Mouse (Mus musculus): ENCODE measurements around the gene Ndufa6. TPM values are rescaled to one million over a fixed set of nuclear protein-coding genes. Genes with fewer than 3 reads are reported as not detected.

The Ndufa6 gene
- polyA plus RNA-seq, 1 experiment from 2014 or later = 290 TPM

GRCm38 (mm10) chr15:82358431-82359260 is 4.5 kb upstream of the Ndufa6 start:
- DNase-seq (ENCODE audit: low spot score, missing footprints) (no peak), ATAC-seq (ENCODE audit: low FRiP score) (no peak)
- Histone ChIP-seq H3K9ac (ENCODE audit: low read length) (no peak overlapping the region), H3K4me1 (ENCODE audit: control insufficient read depth, insufficient read depth, low read length) (peaks cover 4% of the 10 kb centered on the region; the same call in 1 of the 2 replicates), H3K27me3 (ENCODE audit: control insufficient read depth, insufficient read depth, low read length) (no peaks in the 10 kb centered on the region), H3K36me3 (ENCODE audit: control insufficient read depth, insufficient read depth, low read length) (no peaks in the 10 kb centered on the region), H3K4me2 (no peak overlapping the region), H3K27ac (ENCODE audit: low read depth, low read length) (no peak overlapping the region), H3K9me3 (ENCODE audit: control insufficient read depth, low read length) (no peaks in the 10 kb centered on the region), H3K4me3 (ENCODE audit: low read depth, low read length) (no peak overlapping the region)
- WGBS = 73% methylated on average over 22 of the region's 22 CpGs

DNA sequence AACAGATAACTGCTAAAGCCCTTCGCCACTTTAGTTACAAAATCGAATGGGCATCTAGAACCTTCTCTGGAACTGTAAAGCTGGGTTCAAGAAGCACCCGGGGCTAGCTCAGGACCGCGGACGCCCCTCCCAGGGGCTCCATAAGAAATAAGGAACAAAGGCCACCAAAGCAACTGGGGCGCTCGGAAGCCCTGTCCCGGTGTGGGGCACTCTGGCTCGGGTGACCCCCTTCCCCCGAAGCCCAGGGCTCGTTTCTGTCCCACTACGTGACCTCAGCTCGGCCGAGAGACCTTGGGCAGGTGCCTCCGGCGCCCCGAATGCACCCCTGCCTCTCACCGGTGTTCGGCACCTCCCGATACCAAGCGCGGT is 393 bp downstream of the Ndufa6 start:
- 2% methylated on average over 23 of the region's 23 CpGs for WGBS
- no peak; the same call in 1 of the 2 replicates for ATAC-seq (ENCODE audit: low FRiP score)

DNA sequence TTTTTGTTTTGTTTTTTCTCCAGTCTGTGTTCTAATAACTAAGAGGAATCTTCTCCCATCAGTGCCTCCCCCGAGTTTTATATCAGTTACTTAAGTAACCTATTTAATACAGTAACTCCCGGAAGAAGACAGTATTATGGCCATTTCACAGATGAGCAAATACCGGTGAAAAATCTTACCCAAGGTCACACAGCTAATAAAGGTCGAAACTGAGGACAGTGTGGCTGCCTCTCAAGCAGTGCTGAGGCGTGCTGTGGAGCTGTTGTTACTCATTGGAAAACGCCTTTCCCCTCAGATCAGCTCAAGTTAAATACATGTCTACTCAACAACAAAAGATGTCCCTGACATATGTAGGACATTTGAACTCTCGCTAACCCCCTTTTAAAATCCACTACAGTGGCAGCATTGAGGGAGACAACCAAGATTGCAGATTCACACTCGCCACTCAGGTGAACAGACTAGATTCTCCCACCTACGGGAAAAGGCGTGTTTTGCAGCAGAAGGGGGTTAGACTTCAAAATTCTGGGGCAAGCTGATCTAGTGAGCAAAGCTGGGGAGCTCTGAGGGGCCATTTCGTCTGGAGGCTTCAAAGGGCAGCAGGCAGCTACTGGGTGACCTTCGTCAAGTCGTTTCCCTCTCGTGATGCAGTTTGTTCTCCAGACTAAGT is 911 bp downstream of the Ndufa6 start:
- H3K9ac ChIP-seq (ENCODE audit: low read length) = peak overlapping the region; percentile 78
- no peak overlapping the region for H3K27ac ChIP-seq (ENCODE audit: low read depth, low read length)
- peak overlapping the region; percentile 55 for H3K4me3 ChIP-seq (ENCODE audit: low read depth, low read length)
- DNase-seq (ENCODE audit: low spot score, missing footprints) = peak; percentile 88
- peak overlapping the region; percentile 70 for H3K4me2 ChIP-seq
- H3K27me3 ChIP-seq (ENCODE audit: control insufficient read depth, insufficient read depth, low read length) = no peaks in the 10 kb centered on the region
- no peaks in the 10 kb centered on the region for H3K9me3 ChIP-seq (ENCODE audit: control insufficient read depth, low read length)
- peaks cover 9% of the 10 kb centered on the region; the same call in 1 of the 2 replicates for H3K4me1 ChIP-seq (ENCODE audit: control insufficient read depth, insufficient read depth, low read length)
- ATAC-seq (ENCODE audit: low FRiP score) = no peak
- H3K36me3 ChIP-seq (ENCODE audit: control insufficient read depth, insufficient read depth, low read length) = peaks cover 21% of the 10 kb centered on the region
- WGBS = 33% methylated on average over 14 of the region's 14 CpGs

More for the DNA sequence above, 393 bp downstream of the Ndufa6 start:
- Histone ChIP-seq H3K9me3 (ENCODE audit: control insufficient read depth, low read length) (no peaks in the 10 kb centered on the region), H3K36me3 (ENCODE audit: control insufficient read depth, insufficient read depth, low read length) (peaks cover 16% of the 10 kb centered on the region; the same call in 1 of the 2 replicates), H3K27ac (ENCODE audit: low read depth, low read length) (peak overlapping the region; percentile 7; the same call in 1 of the 2 replicates), H3K27me3 (ENCODE audit: control insufficient read depth, insufficient read depth, low read length) (no peaks in the 10 kb centered on the region), H3K4me2 (peak overlapping the region; percentile 70), H3K4me3 (ENCODE audit: low read depth, low read length) (peak overlapping the region; percentile 55), H3K9ac (ENCODE audit: low read length) (peak overlapping the region; percentile 78), H3K4me1 (ENCODE audit: control insufficient read depth, insufficient read depth, low read length) (peaks cover 9% of the 10 kb centered on the region; the same call in 1 of the 2 replicates)
- no peak for DNase-seq (ENCODE audit: low spot score, missing footprints)

DNA sequence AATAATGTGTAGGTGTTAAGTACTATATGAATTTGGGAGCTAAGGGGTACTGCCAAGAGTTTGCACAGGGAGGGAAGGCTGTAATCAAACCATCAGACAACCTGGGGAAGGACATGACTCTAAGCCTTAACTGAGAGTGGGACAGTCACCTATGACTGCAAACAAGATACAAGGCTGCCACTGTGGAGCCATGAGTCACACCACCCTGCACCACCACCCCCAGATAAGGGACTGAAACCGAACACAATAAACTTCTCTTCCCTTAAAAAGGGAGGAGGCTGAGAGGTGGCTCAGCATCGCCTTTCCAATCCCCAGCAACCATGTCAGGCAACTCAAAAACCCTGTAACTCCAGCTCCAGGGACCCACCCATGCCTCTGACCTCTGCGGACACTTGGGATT is 2.6 kb downstream of the Ndufa6 start:
- ATAC-seq (ENCODE audit: low FRiP score) (no peak), DNase-seq (ENCODE audit: low spot score, missing footprints) (no peak)
- H3K4me2 ChIP-seq = no peak overlapping the region
- H3K36me3 ChIP-seq (ENCODE audit: control insufficient read depth, insufficient read depth, low read length) = peaks cover 21% of the 10 kb centered on the region
- H3K4me3 ChIP-seq (ENCODE audit: low read depth, low read length) = no peak overlapping the region
- no peaks in the 10 kb centered on the region for H3K27me3 ChIP-seq (ENCODE audit: control insufficient read depth, insufficient read depth, low read length)
- no peak overlapping the region for H3K9ac ChIP-seq (ENCODE audit: low read length)
- no peak overlapping the region for H3K27ac ChIP-seq (ENCODE audit: low read depth, low read length)
- no peaks in the 10 kb centered on the region for H3K9me3 ChIP-seq (ENCODE audit: control insufficient read depth, low read length)
- peaks cover 22% of the 10 kb centered on the region for H3K4me1 ChIP-seq (ENCODE audit: control insufficient read depth, insufficient read depth, low read length)
- 85% methylated on average over 3 of the region's 3 CpGs for WGBS

DNA sequence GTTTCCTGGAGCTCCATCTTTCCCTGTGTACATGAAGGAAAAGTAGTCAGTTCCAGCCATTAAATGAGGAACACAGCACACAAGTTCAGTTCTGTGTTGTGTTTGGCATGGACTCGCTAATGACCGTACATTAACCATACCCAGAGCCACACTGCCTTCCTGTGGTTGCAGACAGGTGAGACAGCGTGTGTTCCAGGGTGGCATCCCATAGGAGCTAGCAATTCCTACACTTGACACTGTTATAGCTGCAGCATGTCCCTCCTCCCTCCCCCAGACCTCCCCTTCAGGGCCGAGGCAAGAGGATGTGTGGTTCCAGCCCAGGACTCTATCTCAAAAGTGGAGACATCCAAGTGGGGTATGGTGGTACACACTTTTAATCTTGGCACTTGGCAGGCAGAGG is 3.8 kb downstream of the Ndufa6 start:
- no peak for ATAC-seq (ENCODE audit: low FRiP score)

DNA sequence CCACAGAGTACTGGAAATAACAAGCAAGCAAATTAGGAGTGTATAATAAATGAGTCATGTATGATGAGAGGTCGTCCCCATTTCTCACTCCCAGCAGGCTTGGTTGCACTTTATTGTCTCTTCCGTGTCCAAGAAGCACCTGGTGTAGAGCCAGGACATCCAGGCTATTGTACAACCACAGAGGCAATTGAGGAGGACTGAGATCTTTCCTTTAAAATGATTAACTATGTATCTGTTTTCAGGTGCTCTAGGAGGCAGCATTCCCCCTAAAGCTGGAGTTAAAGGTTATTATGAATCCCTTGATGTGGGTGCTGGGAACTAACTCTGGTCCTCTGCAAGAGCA is 5.2 kb downstream of the Ndufa6 start:
- Histone ChIP-seq H3K9ac (ENCODE audit: low read length) (no peak overlapping the region), H3K4me3 (ENCODE audit: low read depth, low read length) (no peak overlapping the region), H3K4me2 (no peak overlapping the region), H3K27ac (ENCODE audit: low read depth, low read length) (no peak overlapping the region), H3K36me3 (ENCODE audit: control insufficient read depth, insufficient read depth, low read length) (peaks cover 21% of the 10 kb centered on the region), H3K4me1 (ENCODE audit: control insufficient read depth, insufficient read depth, low read length) (peaks cover 19% of the 10 kb centered on the region), H3K9me3 (ENCODE audit: control insufficient read depth, low read length) (no peaks in the 10 kb centered on the region), H3K27me3 (ENCODE audit: control insufficient read depth, insufficient read depth, low read length) (no peaks in the 10 kb centered on the region)
- ATAC-seq (ENCODE audit: low FRiP score) (no peak), DNase-seq (ENCODE audit: low spot score, missing footprints) (no peak)
- 88% methylated on average over 2 of the region's 2 CpGs for WGBS

More for the DNA sequence above, 3.8 kb downstream of the Ndufa6 start:
- Histone ChIP-seq H3K9ac (ENCODE audit: low read length) (no peak overlapping the region), H3K4me3 (ENCODE audit: low read depth, low read length) (no peak overlapping the region), H3K4me2 (no peak overlapping the region), H3K9me3 (ENCODE audit: control insufficient read depth, low read length) (no peaks in the 10 kb centered on the region), H3K36me3 (ENCODE audit: control insufficient read depth, insufficient read depth, low read length) (peaks cover 21% of the 10 kb centered on the region), H3K27ac (ENCODE audit: low read depth, low read length) (no peak overlapping the region), H3K27me3 (ENCODE audit: control insufficient read depth, insufficient read depth, low read length) (no peaks in the 10 kb centered on the region), H3K4me1 (ENCODE audit: control insufficient read depth, insufficient read depth, low read length) (peaks cover 23% of the 10 kb centered on the region)
- 89% methylated on average over 4 of the region's 4 CpGs for WGBS
- DNase-seq (ENCODE audit: low spot score, missing footprints) = no peak

GRCm38 (mm10) chr15:82348258-82348998 is 5.7 kb downstream of the Ndufa6 start:
- no peak overlapping the region for H3K4me3 ChIP-seq (ENCODE audit: low read depth, low read length)
- H3K9ac ChIP-seq (ENCODE audit: low read length) = no peak overlapping the region
- H3K4me2 ChIP-seq = no peak overlapping the region
- H3K4me1 ChIP-seq (ENCODE audit: control insufficient read depth, insufficient read depth, low read length) = peaks cover 19% of the 10 kb centered on the region
- peaks cover 21% of the 10 kb centered on the region for H3K36me3 ChIP-seq (ENCODE audit: control insufficient read depth, insufficient read depth, low read length)
- DNase-seq (ENCODE audit: low spot score, missing footprints) = no peak
- 92% methylated on average over 8 of the region's 8 CpGs for WGBS
- no peak for ATAC-seq (ENCODE audit: low FRiP score)
- no peaks in the 10 kb centered on the region for H3K27me3 ChIP-seq (ENCODE audit: control insufficient read depth, insufficient read depth, low read length)
- H3K27ac ChIP-seq (ENCODE audit: low read depth, low read length) = no peak overlapping the region
- no peaks in the 10 kb centered on the region for H3K9me3 ChIP-seq (ENCODE audit: control insufficient read depth, low read length)

DNA sequence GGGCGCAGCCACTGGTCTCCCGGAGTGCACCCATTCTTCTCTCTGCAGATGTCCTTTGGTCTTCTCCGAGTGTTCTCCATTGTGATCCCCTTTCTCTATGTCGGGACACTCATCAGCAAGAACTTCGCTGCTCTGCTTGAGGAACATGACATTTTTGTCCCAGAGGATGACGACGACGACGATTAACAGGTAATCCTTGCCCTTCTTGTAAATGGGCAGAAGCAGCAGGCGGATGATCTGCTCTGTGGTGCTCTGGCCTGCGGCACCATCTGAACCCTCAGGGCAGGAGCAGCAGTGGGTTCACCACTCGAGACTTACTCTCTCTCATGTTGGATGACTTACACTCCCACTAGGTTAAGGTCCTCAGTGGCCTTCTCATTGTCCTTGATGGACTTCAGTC is 6.3 kb downstream of the Ndufa6 start:
- DNase-seq (ENCODE audit: low spot score, missing footprints) (no peak), ATAC-seq (ENCODE audit: low FRiP score) (no peak)
- 95% methylated on average over 12 of the region's 12 CpGs for WGBS
- Histone ChIP-seq H3K9me3 (ENCODE audit: control insufficient read depth, low read length) (no peaks in the 10 kb centered on the region), H3K27ac (ENCODE audit: low read depth, low read length) (no peak overlapping the region), H3K9ac (ENCODE audit: low read length) (no peak overlapping the region), H3K4me1 (ENCODE audit: control insufficient read depth, insufficient read depth, low read length) (peaks cover 14% of the 10 kb centered on the region), H3K36me3 (ENCODE audit: control insufficient read depth, insufficient read depth, low read length) (peaks cover 21% of the 10 kb centered on the region), H3K4me3 (ENCODE audit: low read depth, low read length) (no peak overlapping the region), H3K27me3 (ENCODE audit: control insufficient read depth, insufficient read depth, low read length) (no peaks in the 10 kb centered on the region), H3K4me2 (no peak overlapping the region)

- no peak for ATAC-seq (ENCODE audit: low FRiP score)
- Histone ChIP-seq H3K27me3 (ENCODE audit: control insufficient read depth, insufficient read depth, low read length) (no peaks in the 10 kb centered on the region), H3K36me3 (ENCODE audit: control insufficient read depth, insufficient read depth, low read length) (peaks cover 21% of the 10 kb centered on the region), H3K4me1 (ENCODE audit: control insufficient read depth, insufficient read depth, low read length) (peaks cover 14% of the 10 kb centered on the region), H3K4me3 (ENCODE audit: low read depth, low read length) (no peak overlapping the region), H3K4me2 (no peak overlapping the region), H3K9ac (ENCODE audit: low read length) (no peak overlapping the region), H3K9me3 (ENCODE audit: control insufficient read depth, low read length) (no peaks in the 10 kb centered on the region), H3K27ac (ENCODE audit: low read depth, low read length) (no peak overlapping the region)
- 84% methylated on average over 4 of the region's 4 CpGs for WGBS
- no peak for DNase-seq (ENCODE audit: low spot score, missing footprints)
Observed at GRCm38 (mm10) chr15:82347303-82347676, 6.8 kb downstream of the Ndufa6 start.

Measured in midbrain, embryonic 11.5 days (tissue).